Mouse (Mus musculus): Measurements from ENCODE around the gene Klhl31.

DNA sequence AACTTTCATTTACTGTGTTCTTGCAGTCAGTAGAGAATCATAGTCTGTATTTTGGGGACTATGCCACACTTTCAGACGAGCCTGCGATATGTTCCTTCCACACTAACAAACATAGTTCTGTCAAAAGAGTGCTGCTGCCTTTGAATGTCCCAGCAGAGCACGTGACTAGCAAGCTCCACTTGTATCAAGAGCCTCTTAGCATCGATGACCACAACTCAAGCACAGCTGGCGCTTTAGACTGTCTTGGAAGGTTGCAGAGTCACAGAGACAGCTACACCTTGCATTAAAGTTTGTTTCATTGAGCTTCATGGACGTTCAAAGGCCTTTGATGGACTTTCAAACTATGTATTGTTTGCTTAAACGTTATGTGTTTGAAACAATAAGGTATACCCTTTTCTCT, 5.5 kb upstream of the Klhl31 start:
- TF ChIP-seq POLR2A (IDR thresholded peaks at IDR 0.05; ENCODE audit: low read depth, low read length) (no peak), CTCF (conservative IDR thresholded peaks at IDR 0.05; ENCODE audit: insufficient read depth, insufficient read length, low read depth, low read length) (no peak)

Data from kidney, adult 2 months (tissue).